ENCODE assay signal across 8 mouse cellular contexts in genomic region chr5:88765587-88765986, GRCm38 (mm10). TPM values are rescaled to one million over a fixed set of nuclear protein-coding genes. Genes with fewer than 3 reads are reported as not detected.
A peak's percentile ranks its signal among the peaks of the same experiment; 100 is the strongest.
DNase-seq lines count a peak whose midpoint lies in the region; ATAC-seq and TF ChIP-seq lines count a peak whose summit lies in the region.

No protein-coding gene starts in this region.

- peak overlapping the region; percentile 91 for H3K27ac ChIP-seq in heart, embryonic 13.5 days (replicated peaks)
- H3K27ac ChIP-seq in forebrain, embryonic 16.5 days (ENCODE audit: low read length): peak overlapping the region; percentile 94
- H3K27ac ChIP-seq in macrophage: peak overlapping the region; percentile 64

- H3K36me3 ChIP-seq in heart, embryonic 13.5 days: peaks cover 21% of the 10 kb centered on the region
- H3K36me3 ChIP-seq in G1E (replicated peaks): peaks cover 47% of the 10 kb centered on the region
- peaks cover 9% of the 10 kb centered on the region; the same call in 1 of the 2 replicates for H3K36me3 ChIP-seq in forebrain, embryonic 16.5 days (ENCODE audit: control insufficient read depth, insufficient read depth)
- H3K36me3 ChIP-seq in macrophage (ENCODE audit: inconsistent target): no peaks in the 10 kb centered on the region

- no peak for TF ChIP-seq CTCF in G1E (IDR thresholded peaks at IDR 0.05; ENCODE audit: low read depth, low read length)

- intact Hi-C loops in heart, postnatal 25 days (cut with DNase I): loop anchor here (2.0 to 10.0 kb wide), 2 partner anchors 45 to 201 kb away; partner anchors contain the start of genes Mob1b and Rufy3

- 14% methylated on average over 6 of the region's 6 CpGs for WGBS in heart, embryonic 13.5 days
- 4% methylated on average over 6 of the region's 6 CpGs for WGBS in forebrain, embryonic 16.5 days
- WGBS in macrophage (ENCODE audit: missing documents): 0% methylated on average over 3 of the region's 6 CpGs

- no peaks in the 10 kb centered on the region for H3K27me3 ChIP-seq in heart, embryonic 13.5 days (replicated peaks)
- H3K27me3 ChIP-seq in G1E (ENCODE audit: insufficient read depth, low read length): no peaks in the 10 kb centered on the region
- no peaks in the 10 kb centered on the region for H3K27me3 ChIP-seq in forebrain, embryonic 16.5 days (replicated peaks; ENCODE audit: control insufficient read depth, insufficient read depth, low read length)

- H3K4me3 ChIP-seq in heart, embryonic 13.5 days: peak overlapping the region; percentile 81
- H3K4me3 ChIP-seq in G1E (ENCODE audit: low read depth, low read length): peak overlapping the region; percentile 92
- peak overlapping the region; percentile 94 for H3K4me3 ChIP-seq in forebrain, embryonic 16.5 days (replicated peaks; ENCODE audit: low read length)
- H3K4me3 ChIP-seq in macrophage (ENCODE audit: inconsistent target): peak overlapping the region; percentile 71

- ATAC-seq in heart, embryonic 13.5 days (ENCODE audit: extremely low read depth, insufficient number of reproducible peaks, low FRiP score, low TSS enrichment): no peak
- no peak for ATAC-seq in G1E (ENCODE audit: extremely low read depth, insufficient number of reproducible peaks, low FRiP score, poor library complexity, severe bottlenecking)
- peak; percentile 0 for ATAC-seq in forebrain, embryonic 16.5 days

- H3K9me3 ChIP-seq in heart, embryonic 13.5 days: no peaks in the 10 kb centered on the region
- no peaks in the 10 kb centered on the region for H3K9me3 ChIP-seq in G1E (replicated peaks)
- no peaks in the 10 kb centered on the region for H3K9me3 ChIP-seq in forebrain, embryonic 16.5 days (ENCODE audit: control insufficient read depth, low read length)

- peak overlapping the region; percentile 90 for H3K9ac ChIP-seq in heart, embryonic 13.5 days
- H3K9ac ChIP-seq in forebrain, embryonic 16.5 days (replicated peaks; ENCODE audit: low read depth, low read length): peak overlapping the region; percentile 91

- H3K4me2 ChIP-seq in heart, embryonic 13.5 days: peak overlapping the region; percentile 79
- H3K4me2 ChIP-seq in forebrain, embryonic 16.5 days (ENCODE audit: low read length): peak overlapping the region; percentile 50

- DNase-seq in heart, postnatal 25 days (ENCODE audit: low spot score): no peak
- no peak for DNase-seq in G1E (ENCODE audit: low spot score)
- DNase-seq in urinary bladder, postnatal 36 days (ENCODE audit: low spot score in 2 of 2): no peak
- DNase-seq in adrenal gland, adult 18-20 months (ENCODE audit: low spot score in 2 of 2): no peak
- DNase-seq in layer of hippocampus, postnatal 10 days (ENCODE audit: low spot score in 2 of 2): no peak

- peaks cover 31% of the 10 kb centered on the region for H3K4me1 ChIP-seq in heart, embryonic 13.5 days
- peaks cover 38% of the 10 kb centered on the region for H3K4me1 ChIP-seq in G1E (ENCODE audit: insufficient read depth, low read depth, low read length)
- H3K4me1 ChIP-seq in forebrain, embryonic 16.5 days (replicated peaks; ENCODE audit: control insufficient read depth, insufficient read depth, low read length): peaks cover 12% of the 10 kb centered on the region

- peaks cover 49% of the 10 kb centered on the region for H3K79me2 ChIP-seq in macrophage (ENCODE audit: inconsistent target)

RNA-seq across cellular contexts. Expression of gene Dck, which starts 0.8 kb away (rescaled TPM):
- 34.8 and 37.8 TPM in 2 replicates for polyA plus RNA-seq in heart, embryonic 13.5 days (2015; fragmentation: Nextera tagmentation; extraction: Ambion mirVana)
- 1 to 10 TPM; 3.2 to 3.5 TPM for total RNA-seq in heart, postnatal 25 days (2021)
- total RNA-seq in G1E (2014; fragmentation: Nextera tagmentation): 52.4 and 74.6 TPM in 2 replicates
- total RNA-seq in G1E (2017): 31.1 and 41.7 TPM in 2 replicates
- polyA plus RNA-seq in G1E (2012): 5.8 and 6.6 TPM in 2 replicates
- polyA plus RNA-seq in forebrain, embryonic 16.5 days (2015; fragmentation: Nextera tagmentation; extraction: Ambion mirVana): 77.2 and 95.8 TPM in 2 replicates
- 10 to 100 TPM in 20 of 26 experiments, 1 to 10 TPM in 6; 4.1 to 58.0 (median 23.3) TPM for total RNA-seq in macrophage (2018; cell fraction: chromatin; rRNA removed)
- 100 to 1,000 TPM in 5 of 26 experiments, 10 to 100 TPM in 21; 19.9 to 144 (median 49.0) TPM for total RNA-seq in macrophage (2018; cell fraction: cytosol; rRNA removed)
- 100 to 1,000 TPM in 3 of 26 experiments, 10 to 100 TPM in 21, 1 to 10 TPM in 2; 9.7 to 121 (median 60.7) TPM for total RNA-seq in macrophage (2018; cell fraction: nucleus; rRNA removed)
- 27.6 to 66.9 TPM (median 53.1 TPM) in 3 replicates for polyA plus RNA-seq in macrophage (2018)
- total RNA-seq in adrenal gland, adult 18-20 months (2021): 1 to 10 TPM; 2.8 to 3.4 TPM
- total RNA-seq in layer of hippocampus, postnatal 10 days (2021): 10 to 100 TPM; 16.7 to 16.8 TPM

RNA-seq across cellular contexts. Expression of gene Mob1b, which starts 44.9 kb away (rescaled TPM):
- polyA plus RNA-seq in heart, embryonic 13.5 days (2015; fragmentation: Nextera tagmentation; extraction: Ambion mirVana): 16.8 and 17.7 TPM in 2 replicates
- 10 to 100 TPM; 28.0 to 28.3 TPM for total RNA-seq in heart, postnatal 25 days (2021)
- total RNA-seq in G1E (2014; fragmentation: Nextera tagmentation) (47.9 and 53.0 TPM in 2 replicates), G1E (2017) (16.7 and 20.7 TPM in 2 replicates)
- polyA plus RNA-seq in G1E (2012) (18.4 and 19.5 TPM in 2 replicates), macrophage (2018) (8.3 to 13.9 TPM (median 13.6 TPM) in 3 replicates)
- 13.6 and 16.0 TPM in 2 replicates for polyA plus RNA-seq in forebrain, embryonic 16.5 days (2015; fragmentation: Nextera tagmentation; extraction: Ambion mirVana)
- total RNA-seq in macrophage (2018; cell fraction: chromatin; rRNA removed): 100 to 1,000 TPM in 6 of 26 experiments, 10 to 100 TPM in 20; 25.1 to 127 (median 79.7) TPM
- 10 to 100 TPM; 20.8 to 41.3 (median 28.3) TPM for total RNA-seq in macrophage (2018; cell fraction: cytosol; rRNA removed)
- total RNA-seq in macrophage (2018; cell fraction: nucleus; rRNA removed): 100 to 1,000 TPM in 2 of 26 experiments, 10 to 100 TPM in 24; 36.2 to 156 (median 66.0) TPM
- total RNA-seq in adrenal gland, adult 18-20 months (2021): 10 to 100 TPM; 33.9 to 41.5 TPM
- total RNA-seq in layer of hippocampus, postnatal 10 days (2021): 10 to 100 TPM; 33.4 to 34.5 TPM
